Mouse (Mus musculus) G1E (cell line): ENCODE results near the gene Rnf20.
"Not testable (repeated sequence)": the region's sequence is repeated elsewhere in the genome, so short reads cannot be mapped to it uniquely, and the experiment has no call there.

Experiments used
- CTCF ChIP-seq: IDR thresholded peaks from 2 replicates; pipeline ENCODE4 v1.5.1; 2012; ENCODE audit warnings: low read depth, low read length, inconsistent platforms, mixed read lengths
- GATA1 ChIP-seq: IDR thresholded peaks from 2 replicates; pipeline ENCODE4 v1.6.1; 2012; ENCODE audit warnings: borderline replicate concordance, low read length, inconsistent platforms, mixed read lengths
- GATA2 ChIP-seq: IDR thresholded peaks from 2 replicates; pipeline ENCODE4 v1.6.1; 2012; ENCODE audit warnings: low read depth, low read length, inconsistent platforms, borderline replicate concordance

DNA sequence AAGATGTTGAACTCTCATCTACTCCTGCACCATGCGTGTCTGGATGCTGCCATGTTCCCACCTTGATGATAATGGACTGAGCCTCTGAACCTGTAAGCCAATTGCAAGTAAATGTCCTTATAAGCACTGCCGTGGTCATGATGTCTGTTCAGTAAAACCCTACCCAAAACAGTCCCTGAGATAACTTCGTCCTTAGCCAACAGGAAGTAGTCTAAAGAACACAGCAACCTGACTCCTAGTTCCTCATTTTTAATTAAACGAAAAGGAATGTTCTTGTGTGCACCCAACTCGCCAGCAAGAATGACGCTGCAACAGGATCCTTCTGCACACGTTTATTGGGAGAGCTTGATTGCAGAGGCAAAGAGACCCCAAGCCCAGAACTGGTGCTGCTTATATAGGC lies 11.9 kb upstream of the Rnf20 start:
- TF ChIP-seq GATA2, GATA1, CTCF: not testable (repeated sequence)
